9 mouse cellular contexts compared by ENCODE assay signal in the genomic region with DNA sequence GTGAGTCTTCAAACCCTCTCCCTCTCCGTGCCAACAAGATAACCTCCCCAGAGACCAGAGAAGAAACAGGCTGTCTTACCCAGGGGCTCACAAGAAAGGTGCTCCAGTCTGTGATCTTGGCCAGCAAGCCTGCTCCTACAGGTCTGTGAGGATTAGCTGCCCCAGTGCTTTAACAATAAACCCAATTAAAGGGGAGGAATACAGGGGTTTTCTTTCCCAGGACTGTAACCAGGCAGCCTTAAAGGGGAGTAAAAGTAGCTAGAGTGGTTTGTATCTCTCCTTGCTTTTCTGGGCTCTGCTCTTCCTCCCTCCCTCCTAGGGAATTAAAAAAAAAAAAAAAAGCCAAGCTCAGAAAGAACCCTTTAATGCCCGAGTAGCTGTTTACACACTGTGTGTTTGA. TPM values are rescaled to one million over a fixed set of nuclear protein-coding genes. Genes with fewer than 3 reads are reported as not detected.
DNase-seq lines count a peak whose midpoint lies in the region; ATAC-seq lines count a peak whose summit lies in the region.
"Had no signal": no experiment of that assay in that cellular context is flagged by ENCODE, and none has a peak within 500 bp of the region (broad histone marks: within the 10 kb centered on the region; RNA-seq: fewer than 3 reads in every experiment).

TSS of gene Camk1g (minus strand) at position 203 of the 400 bp plus-strand sequence.

- no peaks in the 10 kb centered on the region for H3K9me3 ChIP-seq in liver, embryonic 11.5 days (ENCODE audit: control insufficient read depth, low read length)
- H3K9me3 ChIP-seq in hindbrain, embryonic 15.5 days, result no peaks in the 10 kb centered on the region
- no peaks in the 10 kb centered on the region for H3K9me3 ChIP-seq in limb, embryonic 11.5 days (ENCODE audit: control insufficient read depth, low read length)
- no peaks in the 10 kb centered on the region for H3K9me3 ChIP-seq in stomach, embryonic 16.5 days (replicated peaks; ENCODE audit: control insufficient read depth, low read length)

- DNase-seq in liver, embryonic 11.5 days (ENCODE audit: low spot score), result no peak
- no peak for DNase-seq in liver
- peak; percentile 77 for DNase-seq in embryo, embryonic 9.5 days (ENCODE audit: extremely low spot score)
- peak; percentile 68 for DNase-seq in limb, embryonic 11.5 days (ENCODE audit: low spot score)
- no peak for DNase-seq in cerebellum, postnatal 4 days (ENCODE audit: low spot score in 2 of 2)
- DNase-seq in urinary bladder, postnatal 4 days (ENCODE audit: low spot score in 2 of 2), result no peak

- 5% methylated on average over 2 of the region's 2 CpGs for WGBS in liver, embryonic 11.5 days
- 5% methylated on average over 2 of the region's 2 CpGs for WGBS in hindbrain, embryonic 15.5 days
- 2% methylated on average over 2 of the region's 2 CpGs for WGBS in limb, embryonic 11.5 days
- WGBS in stomach, embryonic 16.5 days, result 4% methylated on average over 2 of the region's 2 CpGs

- H3K27ac ChIP-seq in liver, embryonic 11.5 days (ENCODE audit: low read depth, low read length), result no peak within 1 kb of the TSS
- peak within 1 kb of the TSS; percentile 63 for H3K27ac ChIP-seq in hindbrain, embryonic 15.5 days (replicated peaks)
- H3K27ac ChIP-seq in limb, embryonic 11.5 days (replicated peaks; ENCODE audit: low read depth, low read length), result no peak within 1 kb of the TSS
- 0 out of 2 replicates have a peak within 1 kb of the TSS, but pooled peaks have one; percentile 14 for H3K27ac ChIP-seq in stomach, embryonic 16.5 days (ENCODE audit: low read length)
- H3K27ac ChIP-seq: macrophage had no signal

- no peaks in the 10 kb centered on the region for H3K27me3 ChIP-seq in liver, embryonic 11.5 days (replicated peaks; ENCODE audit: control insufficient read depth, insufficient read depth, low read length)
- H3K27me3 ChIP-seq in hindbrain, embryonic 15.5 days, result no peaks in the 10 kb centered on the region
- no peaks in the 10 kb centered on the region for H3K27me3 ChIP-seq in limb, embryonic 11.5 days (ENCODE audit: control insufficient read depth, insufficient read depth, low read length)
- H3K27me3 ChIP-seq in stomach, embryonic 16.5 days (ENCODE audit: control insufficient read depth, insufficient read depth, low read length), result no peaks in the 10 kb centered on the region

- no peak for ATAC-seq in liver, embryonic 11.5 days (replicated peaks; ENCODE audit: low FRiP score)
- peak; percentile 91 for ATAC-seq in hindbrain, embryonic 15.5 days (ENCODE audit: low FRiP score, low read depth)
- ATAC-seq in limb, embryonic 11.5 days (ENCODE audit: insufficient number of reproducible peaks, low FRiP score, low TSS enrichment, low read depth), result peak; percentile 83
- peak; percentile 86 for ATAC-seq in stomach, embryonic 16.5 days (ENCODE audit: insufficient read depth, low FRiP score)

- peak within 1 kb of the TSS; percentile 44 for H3K4me2 ChIP-seq in liver, embryonic 11.5 days
- peak within 1 kb of the TSS; percentile 79 for H3K4me2 ChIP-seq in hindbrain, embryonic 15.5 days
- H3K4me2 ChIP-seq in limb, embryonic 11.5 days (ENCODE audit: low read depth, severe bottlenecking), result peak within 1 kb of the TSS; percentile 49
- peak within 1 kb of the TSS; percentile 55 for H3K4me2 ChIP-seq in stomach, embryonic 16.5 days (ENCODE audit: low read depth, low read length)

- H3K36me3 ChIP-seq in liver, embryonic 11.5 days (ENCODE audit: control insufficient read depth, insufficient read depth, low read length), result no peaks in the 10 kb centered on the region
- no peaks in the 10 kb centered on the region for H3K36me3 ChIP-seq in hindbrain, embryonic 15.5 days
- H3K36me3 ChIP-seq in limb, embryonic 11.5 days (ENCODE audit: control insufficient read depth, insufficient read depth, low read length), result no peaks in the 10 kb centered on the region
- H3K36me3 ChIP-seq in stomach, embryonic 16.5 days (ENCODE audit: control insufficient read depth, insufficient read depth, low read length), result no peaks in the 10 kb centered on the region

- peak within 1 kb of the TSS; percentile 38; the same call in 1 of the 2 replicates for H3K9ac ChIP-seq in liver, embryonic 11.5 days (ENCODE audit: low read depth, low read length)
- peak within 1 kb of the TSS; percentile 55 for H3K9ac ChIP-seq in hindbrain, embryonic 15.5 days
- peak within 1 kb of the TSS; percentile 53; the same call in 1 of the 2 replicates for H3K9ac ChIP-seq in limb, embryonic 11.5 days (ENCODE audit: low read length)
- H3K9ac ChIP-seq in stomach, embryonic 16.5 days (ENCODE audit: low read length), result peak within 1 kb of the TSS; percentile 66

- no peaks in the 10 kb centered on the region for H3K4me1 ChIP-seq in liver, embryonic 11.5 days (replicated peaks; ENCODE audit: control insufficient read depth, insufficient read depth, low read length)
- H3K4me1 ChIP-seq in hindbrain, embryonic 15.5 days (replicated peaks), result peaks cover 31% of the 10 kb centered on the region
- H3K4me1 ChIP-seq in limb, embryonic 11.5 days (ENCODE audit: control insufficient read depth, insufficient read depth, low read length), result peaks cover 4% of the 10 kb centered on the region
- peaks cover 13% of the 10 kb centered on the region for H3K4me1 ChIP-seq in stomach, embryonic 16.5 days (ENCODE audit: control insufficient read depth, insufficient read depth, low read length)

- H3K4me3 ChIP-seq in liver, embryonic 11.5 days (ENCODE audit: low read depth, low read length), result peak within 1 kb of the TSS; percentile 30
- peak within 1 kb of the TSS; percentile 48 for H3K4me3 ChIP-seq in hindbrain, embryonic 15.5 days
- peak within 1 kb of the TSS; percentile 32 for H3K4me3 ChIP-seq in limb, embryonic 11.5 days (ENCODE audit: low read depth, low read length)
- H3K4me3 ChIP-seq in stomach, embryonic 16.5 days (replicated peaks; ENCODE audit: low read length), result peak within 1 kb of the TSS; percentile 49

RNA-seq across cellular contexts. Expression of gene Camk1g, which starts in this region (rescaled TPM):
- polyA plus RNA-seq in liver, embryonic 11.5 days (2014; fragmentation: Nextera tagmentation; extraction: Ambion mirVana), result 3.3 TPM in 2 replicates
- 40.5 and 41.0 TPM in 2 replicates for polyA plus RNA-seq in hindbrain, embryonic 15.5 days (2015; fragmentation: Nextera tagmentation; extraction: Ambion mirVana)
- 12.2 and 17.1 TPM in 2 replicates for polyA plus RNA-seq in limb, embryonic 11.5 days (2014; fragmentation: Nextera tagmentation; extraction: Ambion mirVana)
- polyA plus RNA-seq in stomach, embryonic 16.5 days (2015; fragmentation: Nextera tagmentation; extraction: Ambion mirVana), result 7.9 and 8.4 TPM in 2 replicates
- polyA plus RNA-seq: macrophage had no signal

Comparison
In these comparisons a context has a peak if more than half of its experiments do, and no peak if none do; other contexts are left out.
1. DNase-seq: peak in embryo, embryonic 9.5 days (single experiment) and limb, embryonic 11.5 days (single experiment); none in liver, embryonic 11.5 days (single experiment), liver (single experiment), cerebellum, postnatal 4 days (0 of 2) and urinary bladder, postnatal 4 days (0 of 2).
2. H3K27ac ChIP-seq: peak in hindbrain, embryonic 15.5 days (single experiment) and stomach, embryonic 16.5 days (single experiment); none in liver, embryonic 11.5 days (single experiment) and limb, embryonic 11.5 days (single experiment).
3. Peak in every context shown above with its lines, with median percentiles within 50 percentile points of each other: H3K4me2 ChIP-seq, H3K4me3 ChIP-seq and H3K9ac ChIP-seq.